Mouse (Mus musculus) neutrophil, adult 65 days (primary cell): ENCODE data around the gene Stx4a. TPM values are rescaled to one million over a fixed set of nuclear protein-coding genes. Genes with fewer than 3 reads are reported as not detected.

Source experiments
- total RNA-seq: library from RNA; stranded (reverse); gene quantifications from 2 replicates; pipeline ENCODE4 v1.2.4, GENCODE M21; 2023

Gene Stx4a
- 55.8 and 70.3 TPM in 2 replicates for total RNA-seq

GRCm38 (mm10) chr7:127824176-127824871, at the start of gene Stx4a, which contains the start of gene Stx1b:
TSS of gene Stx4a (plus strand) at chr7:127824294.
TSS of gene Stx1b (minus strand) at chr7:127824549.

GRCm38 (mm10) chr7:127776426-127776825, 47.7 kb upstream of the Stx4a start, which contains the start of gene Setd1a:
TSS of gene Setd1a (plus strand) at chr7:127776670.

GRCm38 (mm10) chr7:127785308-127785707, 38.8 kb upstream of the Stx4a start, which contains the start of gene Gm49388:
TSS of gene Gm49388 (plus strand) at chr7:127785608.

GRCm38 (mm10) chr7:127800435-127801009, 23.6 kb upstream of the Stx4a start, which contains the start of gene Hsd3b7:
TSS of gene Hsd3b7 (plus strand) at chr7:127800604.

GRCm38 (mm10) chr7:127876041-127876466, 52.0 kb downstream of the Stx4a start, which contains the start of gene Zfp646:
TSS of gene Zfp646 (plus strand) at chr7:127876221.

GRCm38 (mm10) chr7:127876467-127877348, 52.6 kb downstream of the Stx4a start, which contains the start of gene Zfp668:
TSS of gene Zfp668 (minus strand) at chr7:127876828.

GRCm38 (mm10) chr7:127890798-127891197, 66.7 kb downstream of the Stx4a start, which contains the start of gene Prss53:
TSS of gene Prss53 (minus strand) at chr7:127890970.

GRCm38 (mm10) chr7:127895442-127895841, 71.3 kb downstream of the Stx4a start, which contains the start of the genes Gm21974 and Vkorc1:
TSS of gene Gm21974 (minus strand) at chr7:127895454.
TSS of gene Vkorc1 (minus strand) at chr7:127895617.

Other genes starting within 250 kb of the Stx4a start
- 18.5 and 19.6 TPM in 2 replicates for gene Ccdc189, start 235.7 kb upstream of the Stx4a start, total RNA-seq
- gene Rnf40, start 235.5 kb upstream of the Stx4a start, total RNA-seq: 199 and 280 TPM in 2 replicates
- gene Zfp629, start 208.5 kb upstream of the Stx4a start, total RNA-seq: 2.6 and 2.7 TPM in 2 replicates
- 26.0 and 31.1 TPM in 2 replicates for gene Bcl7c, start 115.4 kb upstream of the Stx4a start, total RNA-seq
- gene Ctf1, start 111.6 kb upstream of the Stx4a start, total RNA-seq: not detected in 2 replicates
- not detected in 2 replicates for gene Ctf2, start 92.1 kb upstream of the Stx4a start, total RNA-seq
- gene Fbxl19, start 79.8 kb upstream of the Stx4a start, total RNA-seq: 5.9 and 7.9 TPM in 2 replicates
- 21.4 and 28.6 TPM in 2 replicates for gene Orai3, start 54.5 kb upstream of the Stx4a start, total RNA-seq
- gene Setd1a, start 47.6 kb upstream of the Stx4a start, total RNA-seq: 31.3 and 40.4 TPM in 2 replicates
- 3.8 TPM in 1 of 2 replicates, not detected in the other for gene Gm49388, start 38.7 kb upstream of the Stx4a start, total RNA-seq
- 9.7 and 10.8 TPM in 2 replicates for gene Hsd3b7, start 23.7 kb upstream of the Stx4a start, total RNA-seq
- gene Stx1b, start 255 bp downstream of the Stx4a start, total RNA-seq: not detected in 2 replicates
- 33.1 and 38.1 TPM in 2 replicates for gene Zfp646, start 51.9 kb downstream of the Stx4a start, total RNA-seq
- 4.7 and 7.5 TPM in 2 replicates for gene Zfp668, start 52.5 kb downstream of the Stx4a start, total RNA-seq
- gene Prss53, start 66.7 kb downstream of the Stx4a start, total RNA-seq: not detected in 2 replicates
- not detected in 2 replicates for gene Gm21974, start 71.2 kb downstream of the Stx4a start, total RNA-seq
- 7.5 and 8.1 TPM in 2 replicates for gene Vkorc1, start 71.3 kb downstream of the Stx4a start, total RNA-seq
- 26.7 and 28.4 TPM in 2 replicates for gene Bckdk, start 79.8 kb downstream of the Stx4a start, total RNA-seq
- gene Kat8, start 88.2 kb downstream of the Stx4a start, total RNA-seq: 15.5 and 18.0 TPM in 2 replicates
- not detected in 2 replicates for gene Prss8, start 105.8 kb downstream of the Stx4a start, total RNA-seq
- 0.79 and 2.1 TPM in 2 replicates for gene Prss36, start 122.4 kb downstream of the Stx4a start, total RNA-seq
- 510 and 553 TPM in 2 replicates for gene Fus, start 143.2 kb downstream of the Stx4a start, total RNA-seq
- gene Pycard, start 169.6 kb downstream of the Stx4a start, total RNA-seq: 46.4 and 70.4 TPM in 2 replicates
- gene Trim72, start 179.7 kb downstream of the Stx4a start, total RNA-seq: 0.48 and 0.88 TPM in 2 replicates
- 944 and 1,025 TPM in 2 replicates for gene Itgam, start 238.3 kb downstream of the Stx4a start, total RNA-seq
- gene Gm49368, start 238.4 kb downstream of the Stx4a start, total RNA-seq: 25.5 and 27.4 TPM in 2 replicates